Mouse (Mus musculus): ENCODE data around the gene 4921536K21Rik. TPM values are rescaled to one million over a fixed set of nuclear protein-coding genes. Genes with fewer than 3 reads are reported as not detected.

Gene 4921536K21Rik
- polyA plus RNA-seq, 1 experiment from 2014 or later: 0.53 TPM

DNA sequence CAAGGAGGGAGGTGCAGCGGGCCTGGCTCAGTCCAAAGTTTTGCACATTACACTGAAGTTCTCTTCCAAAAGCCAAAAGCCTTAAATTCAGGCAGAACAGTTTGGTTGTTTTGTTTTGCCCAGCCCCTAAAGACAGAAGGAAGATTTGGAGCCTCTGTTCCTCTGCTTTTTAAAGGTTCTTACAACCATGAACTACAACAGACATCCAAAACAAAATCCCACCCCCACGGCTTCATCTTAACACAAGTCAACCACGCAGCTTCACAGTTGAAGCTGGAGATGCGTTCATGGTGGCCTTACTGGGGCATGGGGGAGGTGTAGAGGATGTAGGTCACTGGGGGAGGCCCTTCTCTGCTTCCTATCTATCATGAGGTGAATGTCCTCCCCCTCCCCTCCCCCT is 43.0 kb downstream of the 4921536K21Rik start:
- H3K27me3 ChIP-seq: no peaks in the 10 kb centered on the region
- no peak overlapping the region for H3K9ac ChIP-seq
- H3K27ac ChIP-seq (replicated peaks): no peak overlapping the region
- no peaks in the 10 kb centered on the region for H3K9me3 ChIP-seq
- H3K4me1 ChIP-seq (replicated peaks): peaks cover 6% of the 10 kb centered on the region; the same call in 1 of the 2 replicates
- H3K4me2 ChIP-seq: no peak overlapping the region
- no peak for ATAC-seq (ENCODE audit: low FRiP score, low read depth)
- H3K4me3 ChIP-seq: no peak overlapping the region
- no peaks in the 10 kb centered on the region for H3K36me3 ChIP-seq
- 86% methylated on average over 4 of the region's 4 CpGs for WGBS

DNA sequence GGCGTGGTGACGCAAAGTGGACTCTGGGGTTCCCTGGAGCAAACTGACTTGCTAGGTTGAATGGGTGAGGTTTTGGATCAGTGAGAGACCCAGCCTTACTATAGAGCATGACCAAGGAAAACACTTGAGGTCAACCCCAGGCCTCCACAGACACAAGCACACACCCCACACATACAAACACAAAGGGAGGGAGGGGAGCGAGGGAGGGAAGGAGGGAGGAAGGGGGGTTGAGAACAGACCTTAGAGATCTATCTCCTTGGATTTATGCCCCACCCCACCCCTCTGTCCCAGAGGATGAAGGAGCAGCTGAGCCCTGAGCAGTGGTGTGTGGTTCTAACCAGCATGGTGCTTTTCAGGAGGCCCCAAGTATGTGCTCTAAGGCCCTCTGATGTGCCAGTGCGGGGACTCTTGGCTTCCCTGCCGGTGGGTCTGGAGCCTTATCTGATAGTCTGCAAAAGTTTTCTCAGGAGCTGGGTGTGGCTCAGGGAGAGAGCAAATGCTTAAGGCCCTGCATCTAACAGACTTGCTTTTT is 44.1 kb downstream of the 4921536K21Rik start:
- no peaks in the 10 kb centered on the region for H3K36me3 ChIP-seq
- no peak overlapping the region for H3K27ac ChIP-seq (replicated peaks)
- H3K4me3 ChIP-seq: no peak overlapping the region
- H3K4me1 ChIP-seq (replicated peaks): peaks cover 6% of the 10 kb centered on the region; the same call in 1 of the 2 replicates
- 74% methylated on average over 5 of the region's 5 CpGs for WGBS
- no peak overlapping the region for H3K9ac ChIP-seq
- no peaks in the 10 kb centered on the region for H3K9me3 ChIP-seq
- no peaks in the 10 kb centered on the region for H3K27me3 ChIP-seq
- H3K4me2 ChIP-seq: no peak overlapping the region
- no peak for ATAC-seq (ENCODE audit: low FRiP score, low read depth)

DNA sequence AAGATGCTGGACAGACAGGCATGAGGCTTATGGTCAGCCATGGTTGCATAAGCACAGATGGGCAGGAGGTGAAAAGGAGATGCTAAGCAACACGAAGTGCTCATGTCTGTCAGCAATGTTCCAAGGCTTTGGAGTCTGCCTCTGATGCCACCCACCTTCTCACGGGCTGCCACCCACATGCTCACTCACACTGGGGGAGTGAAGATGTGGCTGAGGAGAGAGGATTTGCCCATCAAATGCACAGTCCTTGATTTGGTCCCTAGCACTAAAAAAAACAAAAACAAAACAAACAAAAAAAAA is 44.6 kb downstream of the 4921536K21Rik start:
- Histone ChIP-seq H3K27ac (replicated peaks) (no peak overlapping the region), H3K9me3 (no peaks in the 10 kb centered on the region), H3K9ac (no peak overlapping the region), H3K4me3 (no peak overlapping the region), H3K4me2 (no peak overlapping the region), H3K36me3 (no peaks in the 10 kb centered on the region), H3K27me3 (no peaks in the 10 kb centered on the region), H3K4me1 (replicated peaks) (peaks cover 6% of the 10 kb centered on the region; the same call in 1 of the 2 replicates)
- ATAC-seq (ENCODE audit: low FRiP score, low read depth): no peak
- WGBS: 77% methylated on average over 2 of the region's 2 CpGs

DNA sequence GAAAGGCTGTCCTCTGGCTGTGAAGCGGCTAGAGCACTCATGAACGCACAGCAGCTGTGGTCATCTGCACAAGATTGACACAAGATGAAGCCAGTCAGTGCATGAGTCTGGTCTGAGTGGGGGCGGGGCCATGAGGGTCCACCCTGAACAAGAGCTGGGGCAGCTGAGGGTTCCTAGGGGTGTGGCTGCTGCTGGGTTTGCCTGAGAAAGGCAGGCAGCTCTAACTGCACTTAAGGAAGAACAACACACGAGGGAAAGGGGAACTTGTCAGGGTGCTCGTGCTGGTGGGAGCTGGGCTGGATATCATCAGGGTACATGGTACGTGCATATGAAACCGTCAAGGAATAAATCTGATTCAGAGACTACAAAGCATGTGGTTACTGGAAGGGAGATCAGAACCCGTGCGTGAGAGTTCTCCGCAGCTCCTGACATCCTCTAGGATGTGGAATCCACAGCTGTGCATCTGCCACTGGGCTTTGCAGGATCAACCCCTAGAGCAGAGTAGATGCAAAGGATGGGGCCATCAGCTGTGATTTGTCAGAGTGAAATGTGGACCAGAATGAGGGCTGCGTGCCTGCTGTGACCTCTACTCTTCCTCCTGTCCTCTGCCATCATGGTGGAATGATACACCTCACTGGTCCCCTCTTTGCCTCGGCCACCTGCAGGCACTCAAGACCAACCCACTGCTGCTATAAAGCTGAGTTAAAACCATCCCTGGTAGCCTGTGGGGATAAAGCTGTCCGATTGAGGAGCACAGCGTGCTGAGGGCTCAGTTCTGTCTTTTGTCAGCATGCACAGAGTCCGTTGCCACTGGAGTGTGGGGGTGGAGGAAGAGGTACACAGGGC is 45.2 kb downstream of the 4921536K21Rik start:
- H3K9ac ChIP-seq: no peak overlapping the region
- peaks cover 6% of the 10 kb centered on the region; the same call in 1 of the 2 replicates for H3K4me1 ChIP-seq (replicated peaks)
- H3K4me2 ChIP-seq: no peak overlapping the region
- no peaks in the 10 kb centered on the region for H3K36me3 ChIP-seq
- no peak for ATAC-seq (ENCODE audit: low FRiP score, low read depth)
- no peak overlapping the region for H3K27ac ChIP-seq (replicated peaks)
- H3K27me3 ChIP-seq: no peaks in the 10 kb centered on the region
- 79% methylated on average over 15 of the region's 15 CpGs for WGBS
- no peaks in the 10 kb centered on the region for H3K9me3 ChIP-seq
- no peak overlapping the region for H3K4me3 ChIP-seq

DNA sequence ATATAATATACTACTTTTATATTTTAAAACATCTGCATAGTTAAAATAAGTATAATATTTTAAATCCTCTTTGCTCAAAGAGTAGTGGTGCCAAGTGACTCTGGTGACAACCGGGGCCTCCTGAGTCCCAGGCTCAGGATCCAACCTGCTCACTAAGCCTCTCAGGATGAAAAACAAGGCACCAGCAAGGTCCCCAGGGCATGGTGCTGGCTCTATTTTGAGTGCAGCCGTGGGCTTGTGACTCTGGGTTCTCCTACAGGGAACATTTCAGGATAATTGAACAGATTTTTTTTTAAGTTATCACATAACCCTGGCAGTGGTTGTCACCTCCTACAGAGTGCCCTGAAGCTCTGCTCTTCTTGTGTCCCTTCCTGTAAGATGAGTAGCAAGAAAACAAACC is 48.5 kb downstream of the 4921536K21Rik start:
- Histone ChIP-seq H3K9me3 (no peaks in the 10 kb centered on the region), H3K27me3 (no peaks in the 10 kb centered on the region), H3K4me2 (no peak overlapping the region), H3K9ac (no peak overlapping the region), H3K4me1 (replicated peaks) (no peaks in the 10 kb centered on the region), H3K36me3 (no peaks in the 10 kb centered on the region), H3K27ac (replicated peaks) (no peak overlapping the region), H3K4me3 (no peak overlapping the region)
- WGBS: 48% methylated on average over 2 of the region's 2 CpGs
- no peak for ATAC-seq (ENCODE audit: low FRiP score, low read depth)

DNA sequence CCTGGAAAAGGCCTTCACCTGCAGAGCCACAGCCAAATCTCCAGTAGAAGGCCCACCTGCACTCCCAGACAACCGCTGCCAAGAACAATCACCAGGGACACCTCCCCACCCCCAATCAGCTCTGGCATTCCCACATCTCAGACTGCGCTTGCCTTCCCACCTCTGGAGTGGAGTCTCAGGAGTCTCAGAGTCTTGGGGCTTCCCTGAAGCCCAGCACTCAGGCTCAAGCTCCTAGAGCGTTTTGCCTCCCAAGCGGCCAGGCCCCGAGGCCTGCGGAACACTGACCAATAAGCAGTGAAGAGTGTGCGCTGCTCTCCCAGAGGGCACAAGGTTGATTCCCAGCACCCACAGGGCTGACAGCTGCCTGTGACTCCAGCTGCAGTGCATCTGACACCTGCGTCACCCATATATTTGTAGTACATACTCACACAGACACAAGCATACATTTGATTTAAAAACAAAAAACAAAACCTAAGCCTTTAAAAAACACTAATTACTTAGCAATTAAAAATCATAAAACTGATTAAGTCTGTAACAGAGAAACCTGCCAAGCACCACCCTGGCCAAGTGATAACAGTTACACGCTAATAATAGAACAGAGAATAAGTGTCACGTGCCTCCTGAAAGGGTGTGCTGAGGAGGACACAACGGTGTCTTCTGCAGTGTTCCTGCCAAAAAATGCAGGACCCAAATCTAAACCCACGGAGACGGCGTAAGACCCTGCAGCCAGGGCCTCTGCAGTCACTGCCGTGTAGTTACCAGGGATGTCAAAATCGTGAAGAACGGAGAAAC is 50.8 kb downstream of the 4921536K21Rik start:
- H3K27ac ChIP-seq (replicated peaks): no peak overlapping the region
- H3K4me2 ChIP-seq: no peak overlapping the region
- no peak for ATAC-seq (ENCODE audit: low FRiP score, low read depth)
- H3K9me3 ChIP-seq: no peaks in the 10 kb centered on the region
- no peaks in the 10 kb centered on the region for H3K36me3 ChIP-seq
- H3K4me1 ChIP-seq (replicated peaks): no peaks in the 10 kb centered on the region
- no peak overlapping the region for H3K9ac ChIP-seq
- no peaks in the 10 kb centered on the region for H3K27me3 ChIP-seq
- 78% methylated on average over 17 of the region's 17 CpGs for WGBS
- no peak overlapping the region for H3K4me3 ChIP-seq

Other genes starting within 250 kb of the 4921536K21Rik start
- 32.1 and 33.5 TPM in 2 replicates for gene Morc2a, start 245.9 kb downstream of the 4921536K21Rik start, polyA plus RNA-seq (2015; fragmentation: Nextera tagmentation; extraction: Ambion mirVana)
- gene Osbp2, start 31.2 kb downstream of the 4921536K21Rik start, polyA plus RNA-seq (2015; fragmentation: Nextera tagmentation; extraction: Ambion mirVana): 28.7 and 33.1 TPM in 2 replicates
- 28.4 and 33.1 TPM in 2 replicates for gene Dusp18, start 142 bp upstream of the 4921536K21Rik start, polyA plus RNA-seq (2015; fragmentation: Nextera tagmentation; extraction: Ambion mirVana)
- 17.3 and 20.3 TPM in 2 replicates for gene Slc35e4, start 19.6 kb upstream of the 4921536K21Rik start, polyA plus RNA-seq (2015; fragmentation: Nextera tagmentation; extraction: Ambion mirVana)
- 27.2 and 28.3 TPM in 2 replicates for gene Tcn2, start 37.1 kb upstream of the 4921536K21Rik start, polyA plus RNA-seq (2015; fragmentation: Nextera tagmentation; extraction: Ambion mirVana)
- 55.2 and 57.5 TPM in 2 replicates for gene Pes1, start 68.9 kb upstream of the 4921536K21Rik start, polyA plus RNA-seq (2015; fragmentation: Nextera tagmentation; extraction: Ambion mirVana)
- 0.13 TPM in 1 of 2 replicates, not detected in the other for gene 4930556J24Rik, start 81.7 kb upstream of the 4921536K21Rik start, polyA plus RNA-seq (2015; fragmentation: Nextera tagmentation; extraction: Ambion mirVana)
- 9.5 and 9.8 TPM in 2 replicates for gene Gal3st1, start 88.5 kb upstream of the 4921536K21Rik start, polyA plus RNA-seq (2015; fragmentation: Nextera tagmentation; extraction: Ambion mirVana)
- gene Sec14l4, start 136.4 kb upstream of the 4921536K21Rik start, polyA plus RNA-seq (2015; fragmentation: Nextera tagmentation; extraction: Ambion mirVana): not detected in 2 replicates
- gene Sec14l3, start 169.7 kb upstream of the 4921536K21Rik start, polyA plus RNA-seq (2015; fragmentation: Nextera tagmentation; extraction: Ambion mirVana): 0.39 and 0.86 TPM in 2 replicates
- 10.7 and 12.3 TPM in 2 replicates for gene Mtfp1, start 200.3 kb upstream of the 4921536K21Rik start, polyA plus RNA-seq (2015; fragmentation: Nextera tagmentation; extraction: Ambion mirVana)
- 6.1 and 6.4 TPM in 2 replicates for gene Sec14l2, start 228.3 kb upstream of the 4921536K21Rik start, polyA plus RNA-seq (2015; fragmentation: Nextera tagmentation; extraction: Ambion mirVana)
- gene Rnf215, start 240.1 kb upstream of the 4921536K21Rik start, polyA plus RNA-seq (2015; fragmentation: Nextera tagmentation; extraction: Ambion mirVana): 46.4 and 48.7 TPM in 2 replicates

All from hindbrain, embryonic 15.5 days (tissue).